Mouse (Mus musculus) adrenal gland, adult 18-20 months (tissue): ENCODE measurements around the gene Dag1. TPM values are rescaled to one million over a fixed set of nuclear protein-coding genes. Genes with fewer than 3 reads are reported as not detected.
"Not testable (repeated sequence)": the region's sequence is repeated elsewhere in the genome, so short reads cannot be mapped to it uniquely, and the experiment has no call there.

Experiments used
- DNase-seq, 2 experiments: peaks; one replicate each; pipeline ENCODE4 v3.0.0; 2021 to 2022; ENCODE audit warnings: low spot score in 2 of 2
- total RNA-seq, 2 experiments: library from RNA; stranded (reverse); gene quantifications; 1 replicate in 1 of 2; 2 replicates in 1 of 2; pipeline ENCODE4 v1.2.3; 2021

The Dag1 gene
- total RNA-seq, 2 experiments from 2014 or later: 136 to 137 TPM

DNA sequence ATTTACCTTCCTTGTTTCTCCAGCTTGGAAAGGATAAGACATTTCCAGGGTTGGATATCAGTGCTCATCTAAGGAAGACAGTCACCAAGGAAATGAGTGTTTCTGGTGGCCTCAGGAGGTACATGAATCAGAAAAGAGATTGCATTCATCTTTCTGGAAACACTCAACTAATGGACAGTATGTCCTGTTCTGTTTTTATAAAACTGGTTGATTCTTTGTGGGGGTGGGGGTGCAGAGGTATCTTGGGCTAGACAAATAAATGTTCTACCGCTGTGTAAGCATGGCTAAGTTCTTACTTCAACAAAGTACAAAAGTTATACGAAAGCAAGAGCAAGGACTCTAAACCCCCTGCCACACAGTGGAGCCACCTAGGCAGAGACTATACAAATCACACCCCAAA, 30.9 kb downstream of the Dag1 start:
- no peak for DNase-seq

DNA sequence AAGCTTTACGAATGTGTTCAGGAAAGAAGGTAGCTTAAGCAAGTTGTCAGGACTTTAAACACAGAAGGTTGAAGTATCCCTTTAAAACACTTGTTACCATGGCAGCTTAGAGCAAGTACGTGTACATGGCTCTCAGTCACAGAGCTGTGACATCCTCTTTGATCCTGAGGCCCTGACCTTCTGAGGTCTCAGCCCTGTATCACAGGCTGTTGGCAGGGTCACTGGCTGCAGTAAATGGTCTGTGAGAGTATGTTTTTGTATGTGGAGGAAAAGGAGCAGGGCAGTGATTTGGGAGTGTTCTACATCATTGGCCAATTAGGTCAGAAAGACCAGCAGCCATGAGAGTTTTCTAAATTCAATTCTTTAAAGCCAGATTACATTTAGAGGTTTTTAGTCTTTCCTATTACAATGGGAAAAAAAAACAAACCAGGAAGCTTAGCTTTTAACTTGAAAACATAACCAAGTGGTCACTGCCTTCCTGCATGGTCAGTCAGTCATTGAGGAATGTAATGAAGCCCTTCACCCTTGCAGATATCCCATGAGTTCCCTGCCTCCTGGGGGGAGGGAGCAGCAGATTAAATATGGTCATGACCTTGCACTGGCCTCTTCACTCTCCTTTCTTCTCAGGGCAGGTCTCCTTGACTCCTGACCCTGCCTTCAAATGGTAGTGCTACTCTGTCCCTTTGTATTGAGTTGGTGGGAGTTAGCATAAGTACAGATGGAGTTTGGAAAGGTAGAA, 35.7 kb downstream of the Dag1 start:
- no peak for DNase-seq

- DNase-seq: no peak
These were observed 38.6 kb downstream of the Dag1 start for GRCm38 (mm10) chr9:108225166-108225565.

GRCm38 (mm10) chr9:108223633-108224032, 40.1 kb downstream of the Dag1 start:
- DNase-seq: no peak

- DNase-seq: no peak
These were observed 42.2 kb downstream of the Dag1 start for GRCm38 (mm10) chr9:108221566-108221965.

- DNase-seq: no peak
These were observed 43.4 kb downstream of the Dag1 start for GRCm38 (mm10) chr9:108220380-108220774.

- no peak for DNase-seq
These were observed 43.9 kb downstream of the Dag1 start for GRCm38 (mm10) chr9:108219766-108220379.

- no peak for DNase-seq
These were observed 45.7 kb downstream of the Dag1 start for GRCm38 (mm10) chr9:108217936-108218543.

- no peak for DNase-seq
These were observed 46.4 kb downstream of the Dag1 start for GRCm38 (mm10) chr9:108217406-108217805.

DNA sequence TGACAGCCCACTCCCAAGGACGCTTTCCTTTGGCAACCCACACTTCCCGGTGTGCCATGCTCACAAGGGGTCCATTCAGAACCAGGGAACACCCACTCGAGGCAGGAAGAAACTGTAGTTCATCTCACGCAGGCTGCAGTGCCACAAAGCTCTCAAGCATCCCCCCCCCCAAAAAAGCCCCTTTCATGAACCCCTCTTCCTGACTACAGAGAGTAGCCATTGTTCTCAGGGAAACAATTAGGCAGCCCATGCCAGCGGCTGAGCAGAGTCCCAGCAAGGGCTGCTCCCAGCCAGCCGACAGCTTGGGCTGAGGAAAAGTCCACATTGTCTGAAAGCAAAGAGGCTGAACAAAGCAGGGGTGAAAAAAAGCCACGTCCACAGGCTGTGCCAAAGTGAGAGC, 50.7 kb downstream of the Dag1 start:
- DNase-seq: no peak

- DNase-seq: no peak
These were observed 51.3 kb downstream of the Dag1 start for GRCm38 (mm10) chr9:108212426-108212825.

DNA sequence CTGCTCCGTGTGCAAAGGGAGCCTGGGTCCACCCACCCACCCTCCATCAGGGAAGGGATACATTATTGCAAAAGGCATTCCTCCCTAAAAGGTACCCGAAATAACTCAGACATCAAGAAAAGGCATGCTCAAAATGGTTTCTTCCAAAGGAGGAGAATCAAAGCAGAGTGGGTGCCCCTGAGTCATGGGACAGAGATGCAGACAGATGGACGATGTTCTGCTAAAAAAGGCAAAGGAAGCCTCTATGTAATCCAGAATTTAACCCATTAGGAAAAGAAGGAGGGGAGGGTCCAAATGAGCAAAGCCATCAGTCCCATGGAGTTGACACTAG, 58.2 kb downstream of the Dag1 start:
- DNase-seq: no peak

GRCm38 (mm10) chr9:108204884-108205570, 58.7 kb downstream of the Dag1 start:
- no peak for DNase-seq

- peak; percentile 62 to 73 for DNase-seq
These were observed 60.7 kb downstream of the Dag1 start for GRCm38 (mm10) chr9:108203015-108203414.

DNA sequence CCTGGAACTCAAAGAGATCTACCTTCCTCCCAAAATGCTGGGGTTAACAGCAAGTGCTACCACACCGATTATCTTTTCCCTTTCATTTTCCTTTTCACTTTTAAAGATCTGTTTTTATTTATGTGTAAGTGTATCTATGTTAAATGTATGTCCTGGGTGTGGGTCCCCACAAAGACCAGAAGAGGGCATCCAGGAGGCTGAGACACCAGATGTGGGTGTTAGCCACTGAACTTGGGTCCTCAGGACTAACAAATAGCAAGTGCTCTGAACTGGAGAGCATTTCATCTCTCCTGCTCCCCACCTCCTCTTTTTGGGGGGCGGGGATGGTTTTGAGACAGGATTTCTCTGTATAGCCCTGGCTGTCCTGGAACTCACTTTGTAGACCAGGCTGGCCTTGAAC, 61.6 kb downstream of the Dag1 start:
- DNase-seq: no peak

- peak; percentile 79 to 80 for DNase-seq
These were observed 62.6 kb downstream of the Dag1 start for GRCm38 (mm10) chr9:108201160-108201559.

GRCm38 (mm10) chr9:108198621-108199020, 65.1 kb downstream of the Dag1 start:
- no peak for DNase-seq

- DNase-seq: no peak
These were observed 66.7 kb downstream of the Dag1 start for GRCm38 (mm10) chr9:108196920-108197677.

DNA sequence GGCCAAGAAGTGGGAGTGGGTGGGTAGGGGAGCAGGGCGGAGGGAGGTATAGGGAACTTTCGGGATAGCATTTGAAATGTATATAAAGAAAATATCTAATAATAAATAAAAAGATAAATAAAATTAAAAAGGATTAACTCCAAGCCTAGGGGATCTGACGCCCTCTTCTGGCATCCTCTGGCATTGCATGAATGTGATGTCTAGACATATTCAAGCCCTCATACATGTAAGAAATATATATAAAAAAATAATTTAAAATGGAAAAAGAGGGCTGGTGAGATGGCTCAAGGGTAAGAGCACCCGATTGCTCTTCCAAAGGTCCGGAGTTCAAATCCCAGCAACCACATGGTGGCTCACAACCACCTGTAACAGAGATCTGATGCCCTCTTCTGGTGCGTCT, 67.5 kb downstream of the Dag1 start:
- not testable (repeated sequence) for DNase-seq

DNA sequence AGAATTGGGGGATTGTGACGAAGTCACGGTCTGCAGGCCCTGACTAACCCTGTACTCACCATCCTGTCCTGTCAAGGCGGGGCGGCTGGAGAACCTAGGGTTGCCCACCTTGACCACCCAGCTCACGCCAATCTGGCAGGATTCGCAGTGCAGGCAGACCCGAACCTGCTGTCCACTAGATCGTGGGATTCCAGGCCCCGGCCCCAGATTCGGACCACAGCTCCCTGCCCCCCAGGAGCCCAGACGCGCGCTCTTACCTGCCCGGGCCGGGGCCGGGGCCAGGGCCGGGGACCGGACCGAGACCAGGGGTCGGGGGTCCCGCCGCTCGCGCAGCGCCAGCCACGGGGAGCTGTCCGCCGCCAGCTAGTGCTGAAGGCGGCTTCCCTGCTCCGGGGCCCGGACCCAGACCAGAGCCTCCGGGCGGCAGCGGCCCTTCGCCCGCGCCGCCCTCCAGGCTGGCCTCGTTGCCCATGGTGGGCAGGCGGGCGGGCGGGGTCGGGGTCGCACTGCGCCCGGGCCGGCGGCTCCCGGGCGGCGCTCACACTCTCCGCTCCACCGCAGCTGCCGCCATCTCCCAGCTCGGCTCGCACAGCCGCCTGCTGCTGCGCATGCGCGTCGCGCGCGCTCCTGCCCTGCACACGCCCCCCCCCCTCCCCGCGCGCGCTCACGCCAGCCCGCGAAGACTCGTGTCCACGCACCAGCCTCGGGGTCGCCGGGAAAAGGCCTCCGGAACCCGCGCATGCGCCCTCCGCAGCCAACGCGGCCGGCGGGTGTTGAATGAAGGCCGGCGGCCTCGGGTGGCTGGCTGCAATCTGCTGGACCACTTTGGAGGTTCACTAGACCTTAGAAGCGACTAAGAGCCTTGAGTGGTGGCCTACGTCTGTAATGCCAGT, 73.7 kb downstream of the Dag1 start, which contains the start of gene Bsn:
Gene Bsn (minus strand): TSS at position 598 of the 893 bp plus-strand sequence.
- peak; percentile 62 to 65 for DNase-seq
